Mouse (Mus musculus) embryonic facial prominence, embryonic 10.5 days (tissue): ENCODE measurements around the gene Xrcc5. TPM values are rescaled to one million over a fixed set of nuclear protein-coding genes. Genes with fewer than 3 reads are reported as not detected.

Experiments used
- DNase-seq: peaks from one replicate; pipeline ENCODE4 v3.0.0-alpha.2; 2017; ENCODE audit warnings: low spot score
- H3K27ac ChIP-seq: fragments of 300-500 bp; sonication (generic); replicated peaks from 2 replicates; pipeline ENCODE4 v1.5.1; 2016; ENCODE audit warnings: mild to moderate bottlenecking
- H3K27me3 ChIP-seq: fragments of 300-500 bp; sonication (generic); replicated peaks from 2 replicates; pipeline ENCODE4 v1.6.1; 2016; ENCODE audit warnings: low read depth, mild to moderate bottlenecking; ENCODE audit not compliant: poor library complexity, severe bottlenecking
- H3K36me3 ChIP-seq: fragments of 300-500 bp; sonication (generic); replicated peaks from 2 replicates; pipeline ENCODE4 v1.6.1; 2016; ENCODE audit warnings: mild to moderate bottlenecking, moderate library complexity
- H3K4me1 ChIP-seq: fragments of 300-500 bp; sonication (generic); 2 replicates; pipeline ENCODE4 v1.6.1; 2016
- H3K4me3 ChIP-seq: fragments of 300-500 bp; sonication (generic); 2 replicates; pipeline ENCODE4 v1.5.1; 2016; ENCODE audit warnings: mild to moderate bottlenecking, moderate library complexity
- H3K9me3 ChIP-seq: fragments of 300-500 bp; sonication (generic); 2 replicates; pipeline ENCODE4 v1.6.1; 2016; ENCODE audit warnings: mild to moderate bottlenecking
- WGBS: fragments of 180-500 bp; shearing (Covaris S2); methylation state at CpG from one replicate; pipeline ENCODE4 v1.1.7; 2016; 5-methylcytosine and 5-hydroxymethylcytosine counted together
- polyA plus RNA-seq: library from polyadenylated mRNA; unstranded; fragments of >200 nt; fragmentation: Nextera tagmentation; extraction: Ambion mirVana; gene quantifications from 2 replicates; pipeline ENCODE4 v1.2.1, GENCODE M21; 2016

Xrcc5 gene
- polyA plus RNA-seq, 1 experiment from 2014 or later: 57.3 TPM

DNA sequence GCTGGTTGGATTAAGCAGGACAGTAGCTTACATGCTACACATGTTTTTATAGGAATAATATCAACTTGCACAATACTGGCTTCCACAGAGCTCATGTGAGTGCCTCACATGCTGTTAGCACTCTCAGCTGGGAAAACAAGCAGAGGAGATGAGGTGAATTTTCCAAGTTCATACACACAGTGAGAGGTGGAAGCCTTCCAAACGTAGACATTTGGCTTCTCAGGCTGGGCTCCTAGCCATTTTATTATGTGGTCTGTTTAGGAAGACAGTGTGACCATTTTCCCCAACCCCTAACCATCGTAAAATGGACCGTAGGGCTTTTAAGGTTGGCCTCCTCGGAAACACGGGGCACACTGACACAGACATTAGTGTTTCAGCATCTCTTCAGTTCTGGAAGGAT, 102.7 kb downstream of the Xrcc5 start:
- H3K9me3 ChIP-seq: no peaks in the 10 kb centered on the region
- peaks cover 12% of the 10 kb centered on the region for H3K4me1 ChIP-seq
- H3K27ac ChIP-seq: no peak overlapping the region
- no peak overlapping the region for H3K4me3 ChIP-seq
- H3K36me3 ChIP-seq: no peaks in the 10 kb centered on the region
- WGBS: 88% methylated on average over 5 of the region's 5 CpGs
- H3K27me3 ChIP-seq: no peaks in the 10 kb centered on the region
- no peak for DNase-seq

DNA sequence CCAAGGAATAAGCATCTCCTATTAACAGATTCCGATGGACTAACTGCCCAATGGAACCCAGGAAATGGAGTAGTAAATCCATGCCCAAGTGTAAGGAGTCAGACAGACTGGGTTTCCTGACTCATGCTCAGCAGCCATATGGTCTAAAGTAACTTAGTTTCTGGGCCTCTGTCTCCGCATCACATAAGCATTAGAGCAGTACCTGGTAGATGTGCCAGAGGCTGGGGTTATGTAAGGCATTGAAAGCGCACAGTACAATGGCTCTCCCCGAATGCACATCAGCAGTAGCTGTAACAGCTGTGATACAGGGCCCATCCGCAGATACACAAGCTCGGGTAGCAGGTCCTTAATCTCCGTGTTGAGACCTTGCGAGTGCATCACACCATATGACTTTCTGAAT, 103.9 kb downstream of the Xrcc5 start:
- 93% methylated on average over 8 of the region's 8 CpGs for WGBS
- Histone ChIP-seq H3K4me1 (peaks cover 22% of the 10 kb centered on the region), H3K4me3 (no peak overlapping the region), H3K27ac (no peak overlapping the region), H3K36me3 (no peaks in the 10 kb centered on the region), H3K27me3 (no peaks in the 10 kb centered on the region), H3K9me3 (no peaks in the 10 kb centered on the region)
- no peak for DNase-seq

DNA sequence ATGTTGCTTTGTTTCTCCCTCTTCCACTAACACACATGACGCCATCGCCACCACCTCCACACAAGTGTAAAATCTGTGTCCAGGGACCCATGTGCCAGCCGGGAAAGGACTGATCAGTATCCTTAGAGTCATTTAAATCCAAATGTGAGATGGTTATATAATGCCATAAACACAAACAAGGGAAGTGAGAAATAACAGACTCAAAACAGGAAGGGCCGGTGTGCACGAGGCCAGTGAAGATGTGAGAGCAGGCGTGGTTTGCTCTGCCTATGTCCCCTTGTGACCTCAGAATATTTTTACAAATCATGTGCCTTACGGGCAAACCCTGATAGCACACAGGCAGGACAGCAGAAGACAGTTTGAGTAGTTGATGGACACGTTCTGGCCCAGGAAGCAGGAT, 106.0 kb downstream of the Xrcc5 start:
- Histone ChIP-seq H3K9me3 (no peaks in the 10 kb centered on the region), H3K27ac (no peak overlapping the region), H3K36me3 (no peaks in the 10 kb centered on the region), H3K4me3 (no peak overlapping the region), H3K4me1 (peaks cover 22% of the 10 kb centered on the region), H3K27me3 (no peaks in the 10 kb centered on the region)
- no peak for DNase-seq
- 89% methylated on average over 8 of the region's 8 CpGs for WGBS

DNA sequence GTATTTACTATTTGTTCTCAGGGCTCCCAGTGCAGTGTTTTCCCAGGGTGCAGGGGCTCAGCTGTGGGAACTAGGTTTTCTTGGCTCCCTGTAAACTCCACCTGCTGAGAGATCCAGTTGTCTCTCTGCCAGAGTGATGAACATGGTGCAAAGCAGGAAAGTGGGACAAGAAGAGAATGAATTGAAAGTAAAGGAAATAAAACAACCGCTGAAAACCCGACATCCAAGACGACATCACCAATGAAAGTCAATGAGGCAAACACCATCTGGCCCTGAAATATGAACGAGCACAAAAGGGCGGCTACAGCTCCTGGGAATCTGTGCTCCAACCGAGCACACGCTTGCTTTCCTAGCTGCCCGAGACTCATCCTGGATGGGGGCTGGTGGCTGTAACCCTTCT, 106.9 kb downstream of the Xrcc5 start:
- Histone ChIP-seq H3K4me3 (no peak overlapping the region), H3K4me1 (peaks cover 28% of the 10 kb centered on the region), H3K36me3 (no peaks in the 10 kb centered on the region), H3K9me3 (no peaks in the 10 kb centered on the region), H3K27ac (no peak overlapping the region; the same call in 1 of the 2 replicates), H3K27me3 (no peaks in the 10 kb centered on the region)
- 73% methylated on average over 8 of the region's 8 CpGs for WGBS
- DNase-seq: no peak

DNA sequence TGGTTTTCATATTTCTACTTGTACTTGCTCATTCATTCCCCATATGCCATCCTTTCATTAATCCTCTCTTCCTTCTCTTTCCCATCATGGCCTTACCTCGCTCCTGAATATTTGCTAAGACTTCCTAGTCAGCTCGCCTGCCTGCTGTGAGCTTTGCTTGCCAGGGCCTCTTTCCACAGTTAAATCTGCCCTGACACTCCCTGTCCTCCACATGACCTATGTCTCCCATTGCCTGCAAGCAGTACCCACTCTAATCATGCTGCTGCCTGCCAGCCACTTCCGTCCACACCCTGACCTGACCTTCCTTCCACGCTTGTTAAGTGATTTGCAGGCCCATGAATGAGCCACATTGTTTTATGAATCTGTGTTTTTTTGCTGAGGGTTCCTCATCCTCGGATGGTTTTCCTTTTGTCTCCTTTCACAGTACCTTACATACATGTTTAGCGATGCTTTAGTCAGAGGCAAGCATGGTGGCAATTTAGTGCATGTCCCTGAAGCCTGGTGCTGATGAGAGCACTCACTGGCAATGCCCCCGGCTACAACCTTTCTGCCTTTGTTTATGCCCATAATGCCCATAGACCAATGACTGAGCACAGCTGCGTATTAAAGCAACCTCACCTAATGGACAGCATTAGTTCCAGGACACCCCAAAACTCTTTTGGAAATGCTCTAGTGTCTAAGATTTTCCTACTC, 107.5 kb downstream of the Xrcc5 start:
- peak; percentile 54 for DNase-seq
- no peaks in the 10 kb centered on the region for H3K27me3 ChIP-seq
- 36% methylated on average over 8 of the region's 8 CpGs for WGBS
- H3K4me1 ChIP-seq: peaks cover 31% of the 10 kb centered on the region
- no peaks in the 10 kb centered on the region for H3K9me3 ChIP-seq
- peak overlapping the region; percentile 59 for H3K27ac ChIP-seq
- H3K36me3 ChIP-seq: no peaks in the 10 kb centered on the region
- H3K4me3 ChIP-seq: no peak overlapping the region

DNA sequence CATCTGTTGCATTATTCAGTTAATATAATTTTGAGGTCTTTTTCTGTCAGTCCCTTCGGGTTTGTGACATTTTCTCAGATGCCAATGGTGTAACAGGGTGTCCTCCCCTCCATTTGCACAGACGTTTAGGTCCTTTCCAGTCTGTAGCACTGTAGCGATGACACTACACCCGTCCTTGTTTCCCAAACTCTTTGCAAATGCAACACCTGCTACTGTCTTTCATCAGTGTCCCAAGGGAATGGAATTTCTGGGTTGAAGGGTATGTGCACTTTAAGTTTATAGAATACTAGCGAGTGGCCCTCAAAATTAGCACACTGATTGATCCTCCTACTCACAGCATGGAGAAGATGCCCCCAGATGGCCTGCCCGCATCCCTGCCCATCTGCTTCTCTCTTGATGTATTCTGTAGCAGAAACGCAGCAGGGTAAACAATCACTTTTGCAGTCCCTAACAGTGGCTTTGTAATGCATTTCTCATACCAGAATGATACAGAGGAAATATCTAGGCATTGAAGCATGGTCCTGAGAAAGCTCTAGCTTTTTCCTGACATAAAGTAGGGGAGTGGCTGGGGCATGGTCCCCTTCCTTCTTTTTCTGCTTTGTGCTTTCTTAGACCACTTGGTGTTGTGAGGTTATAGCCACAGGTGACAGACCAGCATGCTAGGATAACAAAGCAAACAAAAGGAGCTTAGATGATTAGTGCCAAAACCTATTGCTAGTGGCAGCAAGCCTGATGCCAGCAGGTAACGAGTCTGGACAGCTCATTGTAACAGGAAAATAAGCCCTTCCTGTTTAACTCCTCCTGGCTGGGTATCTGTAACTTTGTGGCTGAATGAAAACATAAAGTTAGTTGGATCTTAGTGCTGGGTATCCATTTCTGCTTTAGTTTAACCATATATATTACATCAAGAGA, 111.8 kb downstream of the Xrcc5 start:
- DNase-seq: no peak
- peaks cover 29% of the 10 kb centered on the region for H3K4me1 ChIP-seq
- 75% methylated on average over 8 of the region's 8 CpGs for WGBS
- no peak overlapping the region for H3K27ac ChIP-seq
- H3K9me3 ChIP-seq: no peaks in the 10 kb centered on the region
- no peak overlapping the region for H3K4me3 ChIP-seq
- H3K36me3 ChIP-seq: no peaks in the 10 kb centered on the region
- no peaks in the 10 kb centered on the region for H3K27me3 ChIP-seq

DNA sequence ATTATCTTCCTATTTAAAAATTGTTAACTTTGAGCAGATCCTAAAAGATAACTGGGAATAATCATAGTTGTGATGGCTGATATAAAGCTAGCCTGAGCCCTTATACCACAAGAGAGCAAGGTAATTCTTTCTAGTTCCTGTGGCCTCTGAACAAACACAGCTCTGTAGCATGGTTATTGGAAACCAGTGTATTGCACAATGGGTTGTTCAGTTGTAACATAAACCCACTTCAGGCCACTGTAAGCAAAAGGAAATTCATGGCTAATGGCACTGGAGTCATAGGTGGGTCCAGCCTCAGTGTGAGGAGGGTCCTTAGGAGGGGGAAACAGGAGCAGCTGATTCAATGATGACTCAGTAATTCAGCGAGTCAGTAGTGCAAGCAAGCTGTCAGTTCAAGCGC, 113.0 kb downstream of the Xrcc5 start:
- WGBS: 75% methylated on average over 2 of the region's 2 CpGs
- DNase-seq: no peak
- H3K4me3 ChIP-seq: no peak overlapping the region
- no peaks in the 10 kb centered on the region for H3K36me3 ChIP-seq
- H3K4me1 ChIP-seq: peaks cover 17% of the 10 kb centered on the region
- H3K27me3 ChIP-seq: no peaks in the 10 kb centered on the region
- H3K9me3 ChIP-seq: no peaks in the 10 kb centered on the region
- no peak overlapping the region for H3K27ac ChIP-seq

DNA sequence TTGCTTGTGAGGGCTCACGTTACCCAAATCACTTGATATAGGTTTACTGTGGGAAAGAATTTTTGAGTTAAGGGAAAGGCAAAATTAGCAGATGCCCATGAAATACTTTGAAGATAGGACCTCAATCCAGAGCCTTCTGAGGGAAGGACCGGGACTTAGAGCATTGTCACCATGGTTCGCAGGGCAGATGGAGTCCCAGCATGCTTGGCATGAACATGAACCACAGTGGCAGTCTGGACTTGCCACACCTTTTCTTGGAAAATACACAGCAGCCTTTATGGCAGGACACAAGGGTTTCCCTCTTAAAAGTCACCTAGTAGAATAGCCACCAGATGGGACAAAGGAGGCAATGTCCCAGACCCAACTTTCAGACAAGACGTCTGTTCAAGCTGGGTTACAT, 114.9 kb downstream of the Xrcc5 start:
- H3K4me1 ChIP-seq: peaks cover 9% of the 10 kb centered on the region; the same call in 1 of the 2 replicates
- H3K27me3 ChIP-seq: no peaks in the 10 kb centered on the region
- no peak for DNase-seq
- no peaks in the 10 kb centered on the region for H3K36me3 ChIP-seq
- H3K27ac ChIP-seq: no peak overlapping the region
- H3K4me3 ChIP-seq: no peak overlapping the region
- 85% methylated on average over 4 of the region's 4 CpGs for WGBS
- no peaks in the 10 kb centered on the region for H3K9me3 ChIP-seq

DNA sequence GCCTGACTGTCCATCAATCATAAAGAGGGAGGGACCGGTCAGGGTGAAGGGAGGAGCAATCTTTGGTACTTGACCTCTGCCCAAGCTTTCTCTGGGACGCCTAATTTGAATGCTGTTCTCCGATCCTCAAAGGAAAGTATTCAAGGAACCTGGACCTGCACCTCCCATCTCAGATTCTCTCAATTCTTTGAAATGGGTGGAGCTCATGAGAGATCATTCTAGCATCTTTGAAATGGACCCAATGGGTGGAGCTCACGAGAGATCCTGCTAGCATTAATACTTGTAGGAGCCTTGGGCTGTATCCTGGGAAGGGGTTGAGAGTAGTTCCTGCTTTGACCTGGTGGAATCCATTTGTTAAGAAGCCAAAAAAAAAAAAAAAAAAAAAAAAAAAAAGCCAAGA, 119.2 kb downstream of the Xrcc5 start:
- no peaks in the 10 kb centered on the region for H3K36me3 ChIP-seq
- H3K27ac ChIP-seq: no peak overlapping the region
- H3K4me3 ChIP-seq: no peak overlapping the region
- no peaks in the 10 kb centered on the region for H3K27me3 ChIP-seq
- 0 out of 2 replicates have a peak, but pooled peaks cover 3% of the 10 kb centered on the region for H3K4me1 ChIP-seq
- no peaks in the 10 kb centered on the region for H3K9me3 ChIP-seq
- WGBS: 86% methylated on average over 4 of the region's 4 CpGs
- DNase-seq: no peak

DNA sequence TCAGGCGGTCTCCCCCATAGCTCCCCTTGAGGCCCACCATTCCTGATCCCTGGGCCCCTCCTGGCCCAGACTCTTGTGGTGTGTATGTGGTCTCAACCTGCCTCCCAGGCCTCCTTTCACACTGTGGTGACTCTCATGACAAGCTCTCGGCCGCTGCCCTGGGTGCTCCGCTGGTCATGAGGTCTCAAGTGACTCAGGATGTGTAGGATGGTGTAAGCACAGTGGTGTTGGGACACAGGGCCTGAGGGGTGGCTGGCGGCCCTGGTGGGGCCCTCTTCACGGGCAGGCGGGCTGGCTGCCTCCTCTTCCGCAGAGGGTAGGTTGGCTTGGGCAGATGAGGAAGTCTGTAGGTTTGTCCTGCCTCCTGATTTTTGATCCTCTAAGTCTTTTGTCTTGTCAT, 121.3 kb downstream of the Xrcc5 start:
- no peaks in the 10 kb centered on the region for H3K36me3 ChIP-seq
- H3K4me1 ChIP-seq: 0 out of 2 replicates have a peak, but pooled peaks cover 3% of the 10 kb centered on the region
- no peak overlapping the region for H3K4me3 ChIP-seq
- no peaks in the 10 kb centered on the region for H3K27me3 ChIP-seq
- WGBS: 90% methylated on average over 8 of the region's 8 CpGs
- peak overlapping the region; percentile 35; the same call in 1 of the 2 replicates for H3K27ac ChIP-seq
- no peak for DNase-seq
- H3K9me3 ChIP-seq: no peaks in the 10 kb centered on the region

DNA sequence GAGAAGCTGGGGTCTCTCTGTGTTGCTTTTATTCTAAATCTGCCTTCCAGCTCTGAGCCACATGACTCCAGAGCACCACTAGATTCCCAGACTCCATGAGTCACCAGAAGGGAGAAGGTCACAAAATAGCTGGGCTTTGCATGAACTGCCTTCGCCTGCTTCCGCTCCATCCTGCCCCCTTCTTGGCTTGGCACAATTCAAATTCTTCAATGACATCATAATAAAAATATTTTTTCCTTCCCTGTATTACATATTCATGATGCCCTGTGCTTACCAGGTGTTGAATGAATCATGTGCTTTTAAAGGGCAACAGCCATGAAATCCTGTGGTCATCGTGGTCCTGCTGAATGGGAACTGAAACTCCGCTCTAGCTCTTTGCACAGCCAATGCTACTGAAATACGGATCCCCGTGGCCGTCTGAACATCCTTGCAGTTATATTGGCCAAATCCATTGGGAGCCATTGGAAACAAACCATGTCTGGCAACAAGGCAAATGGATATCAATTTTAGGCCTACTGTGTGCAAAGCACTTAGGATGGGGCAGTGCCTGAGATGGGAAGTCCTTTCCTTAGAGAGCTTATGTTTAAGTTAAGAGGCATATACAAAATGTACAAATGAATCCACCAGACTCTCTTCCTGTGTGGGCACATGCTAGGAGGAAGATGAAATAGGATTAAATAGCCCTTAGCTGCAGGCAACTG, 122.0 kb downstream of the Xrcc5 start:
- no peak overlapping the region for H3K27ac ChIP-seq
- no peaks in the 10 kb centered on the region for H3K36me3 ChIP-seq
- 0 out of 2 replicates have a peak, but pooled peaks cover 3% of the 10 kb centered on the region for H3K4me1 ChIP-seq
- H3K9me3 ChIP-seq: no peaks in the 10 kb centered on the region
- 92% methylated on average over 7 of the region's 7 CpGs for WGBS
- no peak overlapping the region for H3K4me3 ChIP-seq
- H3K27me3 ChIP-seq: no peaks in the 10 kb centered on the region
- no peak for DNase-seq

DNA sequence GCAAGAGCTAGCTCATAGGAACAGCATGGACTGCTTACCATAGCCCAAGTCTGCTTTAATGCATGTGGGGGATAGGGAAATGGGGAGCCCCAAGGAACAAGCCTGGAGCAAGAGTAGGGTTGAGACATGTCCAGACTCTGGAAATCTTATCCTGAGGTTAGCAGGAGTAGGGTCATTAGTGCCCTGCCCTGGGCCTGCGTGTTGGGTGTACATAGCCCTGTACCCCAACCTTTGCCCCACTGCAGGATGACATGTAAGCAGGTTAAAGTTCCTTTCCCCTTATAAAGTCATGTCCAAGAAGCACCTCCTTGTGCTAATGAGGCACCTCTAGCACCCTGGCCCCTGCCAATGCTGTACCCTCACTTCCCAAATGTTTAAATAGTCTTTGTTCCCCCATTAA, 125.4 kb downstream of the Xrcc5 start:
- H3K36me3 ChIP-seq: no peaks in the 10 kb centered on the region
- DNase-seq: no peak
- H3K27me3 ChIP-seq: no peaks in the 10 kb centered on the region
- no peak overlapping the region for H3K27ac ChIP-seq
- WGBS: 88% methylated on average over 1 of the region's 1 CpGs
- H3K4me1 ChIP-seq: 0 out of 2 replicates have a peak, but pooled peaks cover 3% of the 10 kb centered on the region
- no peaks in the 10 kb centered on the region for H3K9me3 ChIP-seq
- no peak overlapping the region for H3K4me3 ChIP-seq
